Mouse (Mus musculus) kidney, adult 2 months (tissue): ENCODE data around the gene Ssx2ip. TPM values are rescaled to one million over a fixed set of nuclear protein-coding genes. Genes with fewer than 3 reads are reported as not detected.

Experiments
- DNase-seq: peaks from one replicate; pipeline ENCODE4 v3.0.0; 2021
- H3K27ac ChIP-seq: fragments of 200-500 bp; 2 replicates; pipeline ENCODE4 v1.5.1; 2012; ENCODE audit warnings: low read depth, low read length, control low read depth, inconsistent platforms; ENCODE audit not compliant: insufficient read depth
- H3K27me3 ChIP-seq: fragments of 200-500 bp; replicated peaks from 2 replicates; pipeline ENCODE4 v1.6.1; 2012; ENCODE audit warnings: mild to moderate bottlenecking, moderate library complexity, low read length, inconsistent platforms; ENCODE audit not compliant: control insufficient read depth, insufficient read depth
- H3K36me3 ChIP-seq: fragments of 200-500 bp; 2 replicates; pipeline ENCODE4 v1.6.1; 2012; ENCODE audit warnings: mild to moderate bottlenecking, moderate library complexity, low read length, inconsistent platforms; ENCODE audit not compliant: control insufficient read depth, insufficient read depth
- H3K4me1 ChIP-seq: fragments of 200-500 bp; 2 replicates; pipeline ENCODE4 v1.6.1; 2011; ENCODE audit warnings: low read length; ENCODE audit not compliant: control insufficient read depth, insufficient read depth
- H3K4me3 ChIP-seq: fragments of 200-500 bp; 2 replicates; pipeline ENCODE4 v1.5.1; 2011; ENCODE audit warnings: mild to moderate bottlenecking, low read depth, low read length, control low read depth; ENCODE audit not compliant: insufficient read depth
- CTCF ChIP-seq: fragments of 200-500 bp; conservative IDR thresholded peaks from 2 replicates; pipeline ENCODE4 v1.5.1; 2011; ENCODE audit warnings: low read depth, mild to moderate bottlenecking, control low read depth, low read length, moderate library complexity, mixed read lengths; ENCODE audit not compliant: insufficient read depth, insufficient read length
- POLR2A ChIP-seq: fragments of 200-500 bp; IDR thresholded peaks from one replicate; pipeline ENCODE4 v1.6.1; 2011; ENCODE audit warnings: low read depth, low read length, control low read depth
- WGBS: fragments of 180-500 bp; shearing (Covaris S2); methylation state at CpG from one replicate; pipeline ENCODE4 v1.1.7; 2018; 5-methylcytosine and 5-hydroxymethylcytosine counted together
- polyA plus RNA-seq: library from polyadenylated mRNA; depleted of rRNA; stranded (reverse); fragments of >200 nt; gene quantifications from 2 replicates; pipeline ENCODE4 v1.2.3, GENCODE M21; 2012

Ssx2ip gene
- polyA plus RNA-seq, 1 experiment: 8.0 TPM

- Histone ChIP-seq H3K4me3 (no peak overlapping the region), H3K27me3 (no peaks in the 10 kb centered on the region), H3K27ac (peak overlapping the region; percentile 5; the same call in 1 of the 2 replicates), H3K36me3 (peaks cover 4% of the 10 kb centered on the region), H3K4me1 (no peaks in the 10 kb centered on the region)
- 65% methylated on average over 11 of the region's 11 CpGs for WGBS
- DNase-seq: no peak
- no peak for TF ChIP-seq CTCF
- no peak for TF ChIP-seq POLR2A
These were observed 31.1 kb downstream of the Ssx2ip start for GRCm38 (mm10) chr3:146435533-146435932.

GRCm38 (mm10) chr3:146436114-146436513, 31.7 kb downstream of the Ssx2ip start:
- TF ChIP-seq CTCF (no peak), POLR2A (no peak)
- WGBS: 91% methylated on average over 8 of the region's 8 CpGs
- H3K36me3 ChIP-seq: peaks cover 4% of the 10 kb centered on the region; the same call in 1 of the 2 replicates
- H3K27ac ChIP-seq: no peak overlapping the region
- H3K4me3 ChIP-seq: no peak overlapping the region
- H3K4me1 ChIP-seq: no peaks in the 10 kb centered on the region
- no peaks in the 10 kb centered on the region for H3K27me3 ChIP-seq
- no peak for DNase-seq

GRCm38 (mm10) chr3:146440011-146440410, 35.6 kb downstream of the Ssx2ip start:
- 97% methylated on average over 12 of the region's 12 CpGs for WGBS
- H3K27ac ChIP-seq: no peak overlapping the region
- no peak for DNase-seq
- no peaks in the 10 kb centered on the region for H3K36me3 ChIP-seq
- no peak overlapping the region for H3K4me3 ChIP-seq
- no peaks in the 10 kb centered on the region for H3K27me3 ChIP-seq
- H3K4me1 ChIP-seq: peaks cover 9% of the 10 kb centered on the region; the same call in 1 of the 2 replicates
- no peak for TF ChIP-seq CTCF

- no peak overlapping the region for H3K27ac ChIP-seq
- no peak overlapping the region for H3K4me3 ChIP-seq
- no peaks in the 10 kb centered on the region for H3K27me3 ChIP-seq
- 84% methylated on average over 7 of the region's 7 CpGs for WGBS
- H3K4me1 ChIP-seq: peaks cover 9% of the 10 kb centered on the region; the same call in 1 of the 2 replicates
- no peak for DNase-seq
- no peak for TF ChIP-seq CTCF
- H3K36me3 ChIP-seq: no peaks in the 10 kb centered on the region
These were observed 36.0 kb downstream of the Ssx2ip start for GRCm38 (mm10) chr3:146440422-146440821.

GRCm38 (mm10) chr3:146442484-146442883, 38.0 kb downstream of the Ssx2ip start:
- no peak overlapping the region for H3K4me3 ChIP-seq
- peaks cover 9% of the 10 kb centered on the region; the same call in 1 of the 2 replicates for H3K4me1 ChIP-seq
- TF ChIP-seq CTCF (no peak), POLR2A (no peak)
- no peak for DNase-seq
- H3K27me3 ChIP-seq: no peaks in the 10 kb centered on the region
- 63% methylated on average over 7 of the region's 7 CpGs for WGBS
- H3K27ac ChIP-seq: peak overlapping the region; percentile 80
- no peaks in the 10 kb centered on the region; the same call in 1 of the 2 replicates for H3K36me3 ChIP-seq

- 57% methylated on average over 8 of the region's 8 CpGs for WGBS
- TF ChIP-seq POLR2A: no peak
- Histone ChIP-seq H3K4me3 (no peak overlapping the region), H3K27me3 (no peaks in the 10 kb centered on the region), H3K36me3 (no peaks in the 10 kb centered on the region; the same call in 1 of the 2 replicates), H3K4me1 (peaks cover 10% of the 10 kb centered on the region; the same call in 1 of the 2 replicates), H3K27ac (peak overlapping the region; percentile 99)
- peak; percentile 82 for DNase-seq
These were observed 38.5 kb downstream of the Ssx2ip start for GRCm38 (mm10) chr3:146442936-146443335.

- Histone ChIP-seq H3K27ac (peak overlapping the region; percentile 99), H3K36me3 (no peaks in the 10 kb centered on the region; the same call in 1 of the 2 replicates), H3K27me3 (no peaks in the 10 kb centered on the region), H3K4me3 (no peak overlapping the region), H3K4me1 (peaks cover 14% of the 10 kb centered on the region; the same call in 1 of the 2 replicates)
- TF ChIP-seq CTCF (no peak), POLR2A (no peak)
- DNase-seq: peak; percentile 93
- WGBS: 66% methylated on average over 7 of the region's 7 CpGs
These were observed 38.9 kb downstream of the Ssx2ip start for GRCm38 (mm10) chr3:146443380-146443779.
